Mouse (Mus musculus): Measurements from ENCODE around the gene Zfp975. TPM values are rescaled to one million over a fixed set of nuclear protein-coding genes. Genes with fewer than 3 reads are reported as not detected.
"Not testable (repeated sequence)": the region's sequence is repeated elsewhere in the genome, so short reads cannot be mapped to it uniquely, and the experiment has no call there.

The Zfp975 gene
- polyA plus RNA-seq (2015; fragmentation: Nextera tagmentation; extraction: Ambion mirVana): 9.1 and 10.0 TPM in 2 replicates

DNA sequence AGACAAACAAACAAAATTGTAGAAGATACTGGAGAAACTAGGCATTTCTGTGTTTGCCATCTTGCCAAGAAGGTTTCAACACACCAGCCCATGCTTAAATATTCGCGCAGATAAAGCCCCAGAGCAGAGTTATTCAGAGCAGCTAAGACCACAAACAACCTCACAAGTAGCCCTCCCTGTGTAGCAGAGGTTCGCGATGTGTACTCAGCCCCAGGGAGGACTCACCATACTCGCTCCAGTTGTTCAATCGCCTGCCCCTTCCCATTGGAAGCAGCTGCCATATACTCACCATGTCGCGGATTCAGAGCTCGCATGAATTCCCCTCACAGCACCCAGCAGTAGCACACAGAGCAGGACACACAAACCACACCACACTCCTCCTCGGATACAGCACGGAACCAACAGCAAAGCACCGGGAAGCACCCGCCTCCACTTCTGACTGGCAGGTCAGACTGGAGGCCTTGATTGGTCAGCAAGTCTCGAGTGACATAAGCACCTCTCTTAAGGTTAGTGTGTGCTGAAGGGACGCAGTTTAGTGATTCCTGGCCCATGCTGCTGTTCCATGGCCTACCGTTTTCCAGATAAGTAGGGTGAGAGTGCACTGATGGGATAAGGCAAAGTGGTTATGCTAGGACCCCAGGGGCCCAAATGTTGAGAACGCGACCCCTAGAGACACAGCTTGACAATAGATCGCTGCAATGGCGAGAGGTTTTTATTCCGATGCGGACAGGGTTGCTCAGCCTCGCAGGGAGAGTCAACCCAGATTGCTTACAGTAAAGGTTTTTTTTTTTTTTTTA lies at the start of gene Zfp975:
Gene Zfp975 (minus strand): TSS at position 381 of the 797 bp plus-strand sequence.
- H3K27ac ChIP-seq: peak within 1 kb of the TSS; percentile 65; the same call in 1 of the 2 replicates

GRCm38 (mm10) chr7:42738536-42739210 lies 46.1 kb upstream of the Zfp975 start:
- Histone ChIP-seq H3K27ac (no peak overlapping the region), H3K4me1 (no peaks in the 10 kb centered on the region), H3K4me2 (replicated peaks) (no peak overlapping the region), H3K9ac (no peak overlapping the region), H3K27me3 (no peaks in the 10 kb centered on the region), H3K36me3 (no peaks in the 10 kb centered on the region), H3K9me3 (peaks cover 17% of the 10 kb centered on the region), H3K4me3 (no peak overlapping the region)
- WGBS: 87% methylated on average over 10 of the region's 10 CpGs
- no peak for ATAC-seq (ENCODE audit: low FRiP score, low read depth)

More for the DNA sequence above, at the start of gene Zfp975:
- under 1% methylated on average over 23 of the region's 23 CpGs for WGBS
- H3K4me1 ChIP-seq, H3K36me3 ChIP-seq, H3K9me3 ChIP-seq, H3K27me3 ChIP-seq: not testable (repeated sequence)
- Histone ChIP-seq H3K4me3 (peak within 1 kb of the TSS; percentile 57), H3K9ac (peak within 1 kb of the TSS; percentile 72), H3K4me2 (replicated peaks) (peak within 1 kb of the TSS; percentile 62)
- peak; percentile 100 for ATAC-seq (ENCODE audit: low FRiP score, low read depth)

DNA sequence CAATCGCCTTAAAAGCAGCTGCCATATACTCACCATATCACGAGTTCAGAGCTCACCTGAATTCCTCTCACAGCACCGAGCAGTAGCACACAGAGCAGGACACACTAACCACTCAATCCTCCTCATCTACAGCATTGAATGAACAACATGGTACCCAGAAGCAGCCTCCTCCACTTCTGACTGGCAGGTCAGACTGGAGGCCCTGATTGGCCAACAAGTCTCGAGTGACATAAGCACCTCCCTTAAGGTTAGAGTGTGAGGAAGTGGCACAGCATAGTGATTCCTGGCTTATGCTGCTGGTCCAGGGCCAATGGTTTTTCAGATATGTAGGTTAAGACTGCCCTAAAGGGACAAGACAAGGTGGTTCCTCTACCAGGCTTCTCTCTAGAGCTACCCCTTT lies 34.4 kb upstream of the Zfp975 start, which contains the start of gene Gm17067:
Gene Gm17067 (minus strand): TSS at position 101 of the 400 bp plus-strand sequence.
- 84% methylated on average over 4 of the region's 4 CpGs for WGBS
- H3K9ac ChIP-seq: not testable (repeated sequence)

GRCm38 (mm10) chr7:42693251-42693650 lies 709 bp upstream of the Zfp975 start:
- H3K9ac ChIP-seq: peak overlapping the region; percentile 72
- not testable (repeated sequence) for H3K27me3 ChIP-seq; ATAC-seq (ENCODE audit: low FRiP score, low read depth); H3K36me3 ChIP-seq; H3K9me3 ChIP-seq; H3K27ac ChIP-seq; H3K4me1 ChIP-seq
- peak overlapping the region; percentile 62 for H3K4me2 ChIP-seq (replicated peaks)
- 3% methylated on average over 4 of the region's 4 CpGs for WGBS
- peak overlapping the region; percentile 57 for H3K4me3 ChIP-seq

More for the DNA sequence above, 34.4 kb upstream of the Zfp975 start, which contains the start of gene Gm17067:
- not testable (repeated sequence) for H3K27ac ChIP-seq; ATAC-seq (ENCODE audit: low FRiP score, low read depth); H3K4me1 ChIP-seq; H3K4me3 ChIP-seq; H3K27me3 ChIP-seq; H3K4me2 ChIP-seq (replicated peaks); H3K36me3 ChIP-seq
- peaks cover 17% of the 10 kb centered on the region; the same call in 1 of the 2 replicates for H3K9me3 ChIP-seq

DNA sequence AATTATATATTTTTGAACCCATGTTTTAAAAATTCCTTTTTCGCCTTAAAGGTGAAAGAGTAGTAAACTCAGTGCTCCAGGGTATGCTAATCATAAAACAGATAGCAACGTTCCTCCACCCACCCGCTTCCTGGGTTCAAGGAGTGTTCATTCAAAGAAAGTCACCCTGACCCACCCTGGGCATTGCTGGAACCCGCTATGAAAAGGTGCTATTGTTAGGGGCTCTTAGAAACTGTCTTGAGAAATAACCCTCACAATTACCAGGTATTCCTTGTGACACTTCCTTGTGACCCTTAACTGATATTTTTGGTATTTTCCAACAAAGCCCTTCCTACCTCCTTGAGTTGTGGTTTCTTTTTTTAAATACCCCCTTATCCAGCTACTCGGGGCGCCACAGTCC lies 12.5 kb downstream of the Zfp975 start:
- not testable (repeated sequence) for H3K36me3 ChIP-seq; H3K4me1 ChIP-seq; H3K4me3 ChIP-seq; H3K27ac ChIP-seq; H3K27me3 ChIP-seq; ATAC-seq (ENCODE audit: low FRiP score, low read depth); H3K4me2 ChIP-seq (replicated peaks); H3K9ac ChIP-seq
- WGBS: 92% methylated on average over 6 of the region's 6 CpGs
- peaks cover 30% of the 10 kb centered on the region for H3K9me3 ChIP-seq

- H3K4me3 ChIP-seq; ATAC-seq (ENCODE audit: low FRiP score, low read depth); H3K4me1 ChIP-seq; H3K27ac ChIP-seq; H3K9ac ChIP-seq; H3K4me2 ChIP-seq (replicated peaks); H3K36me3 ChIP-seq; H3K27me3 ChIP-seq: not testable (repeated sequence)
- peaks cover 28% of the 10 kb centered on the region for H3K9me3 ChIP-seq
These were observed 12.9 kb downstream of the Zfp975 start for GRCm38 (mm10) chr7:42679646-42680045.

DNA sequence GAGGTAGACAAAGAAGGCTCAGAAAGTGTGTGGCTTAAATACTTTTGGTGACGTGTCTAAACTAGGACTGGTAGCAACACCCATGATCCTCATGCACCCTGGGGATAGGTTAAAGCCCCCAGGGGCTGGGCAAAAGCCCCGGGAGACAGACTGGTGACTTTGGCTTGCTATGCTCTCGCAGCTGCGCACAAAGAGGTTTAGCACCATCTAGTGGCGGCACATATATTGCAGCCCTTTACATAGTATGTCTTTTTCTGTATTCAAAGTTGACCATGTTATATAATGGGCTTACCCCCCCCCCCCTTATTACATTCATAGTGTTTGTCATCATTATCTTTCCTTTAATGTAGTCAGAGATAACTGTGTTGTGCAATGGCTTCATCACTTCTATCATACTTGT lies 32.4 kb downstream of the Zfp975 start:
- ATAC-seq (ENCODE audit: low FRiP score, low read depth); H3K9ac ChIP-seq; H3K27ac ChIP-seq; H3K4me1 ChIP-seq; H3K4me3 ChIP-seq; H3K27me3 ChIP-seq; H3K4me2 ChIP-seq (replicated peaks): not testable (repeated sequence)
- peaks cover 36% of the 10 kb centered on the region for H3K9me3 ChIP-seq
- H3K36me3 ChIP-seq: peaks cover 49% of the 10 kb centered on the region
- 77% methylated on average over 5 of the region's 5 CpGs for WGBS

GRCm38 (mm10) chr7:42655211-42655610 lies 37.3 kb downstream of the Zfp975 start:
- not testable (repeated sequence) for H3K27ac ChIP-seq; H3K4me3 ChIP-seq; H3K27me3 ChIP-seq; H3K9ac ChIP-seq; ATAC-seq (ENCODE audit: low FRiP score, low read depth); H3K4me1 ChIP-seq; H3K36me3 ChIP-seq; H3K4me2 ChIP-seq (replicated peaks)
- 83% methylated on average over 2 of the region's 2 CpGs for WGBS
- peaks cover 19% of the 10 kb centered on the region for H3K9me3 ChIP-seq

GRCm38 (mm10) chr7:42643120-42643620 lies 49.4 kb downstream of the Zfp975 start:
- H3K27me3 ChIP-seq; H3K4me1 ChIP-seq; H3K36me3 ChIP-seq; ATAC-seq (ENCODE audit: low FRiP score, low read depth); H3K9me3 ChIP-seq; H3K27ac ChIP-seq; H3K9ac ChIP-seq: not testable (repeated sequence)
- Histone ChIP-seq H3K4me2 (replicated peaks) (peak overlapping the region; percentile 56), H3K4me3 (peak overlapping the region; percentile 47)
- 23% methylated on average over 3 of the region's 3 CpGs for WGBS

DNA sequence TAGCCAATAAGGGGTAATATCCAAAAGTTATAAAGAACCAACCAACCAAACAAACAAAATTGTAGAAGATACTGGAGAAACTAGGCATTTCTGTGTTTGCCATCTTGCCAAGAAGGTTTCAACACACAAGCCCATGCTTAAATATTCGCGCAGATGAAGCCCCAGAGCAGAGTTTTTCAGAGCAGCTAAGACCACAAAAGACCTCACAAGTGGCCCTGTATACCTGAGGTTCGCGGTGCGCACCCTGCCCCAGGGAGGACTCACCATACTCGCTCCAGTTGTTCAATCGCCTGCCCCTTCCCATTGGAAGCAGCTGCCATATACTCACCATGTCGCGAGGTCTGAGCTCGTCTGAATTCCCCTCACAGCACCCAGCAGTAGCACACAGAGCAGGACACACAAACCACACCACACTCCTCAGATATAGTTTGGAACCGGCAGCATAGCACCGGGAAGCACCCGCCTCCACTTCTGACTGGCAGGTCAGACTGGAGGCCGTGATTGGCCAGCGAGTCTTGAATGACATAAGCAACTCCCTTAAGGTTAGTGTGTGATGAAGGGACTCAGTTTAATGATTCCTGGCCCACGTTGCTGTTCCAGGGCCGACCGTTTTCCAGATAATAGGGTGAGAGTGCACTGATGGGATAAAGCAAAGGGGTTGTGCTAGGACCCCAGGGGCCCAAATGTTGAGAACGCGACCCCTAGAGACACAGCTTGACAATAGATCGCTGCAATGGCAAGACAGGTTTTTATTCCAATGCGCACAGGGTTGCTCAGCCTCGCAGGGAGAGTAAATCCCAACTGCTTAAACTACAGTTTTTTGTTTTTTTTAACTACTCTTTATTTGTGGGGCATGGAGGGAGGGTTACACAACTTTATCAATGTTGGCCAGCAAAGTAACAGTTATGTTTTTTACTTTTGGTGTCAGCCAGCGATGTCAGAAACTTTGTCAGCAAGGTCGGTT lies 50.1 kb downstream of the Zfp975 start, which contains the start of gene Zfp976:
Gene Zfp976 (minus strand): TSS at position 437 of the 964 bp plus-strand sequence.
- not testable (repeated sequence) for H3K4me1 ChIP-seq
- peak within 1 kb of the TSS; percentile 54; the same call in 1 of the 2 replicates for H3K9ac ChIP-seq
- ATAC-seq (ENCODE audit: low FRiP score, low read depth): peak; percentile 97

GRCm38 (mm10) chr7:42631031-42631430 lies 61.5 kb downstream of the Zfp975 start:
- not testable (repeated sequence) for H3K36me3 ChIP-seq; ATAC-seq (ENCODE audit: low FRiP score, low read depth); H3K4me1 ChIP-seq; H3K4me2 ChIP-seq (replicated peaks); H3K9ac ChIP-seq; H3K27me3 ChIP-seq; H3K4me3 ChIP-seq; H3K27ac ChIP-seq
- peaks cover 19% of the 10 kb centered on the region; the same call in 1 of the 2 replicates for H3K9me3 ChIP-seq

More for the DNA sequence above, 50.1 kb downstream of the Zfp975 start, which contains the start of gene Zfp976:
- H3K27ac ChIP-seq, H3K27me3 ChIP-seq, H3K9me3 ChIP-seq, H3K36me3 ChIP-seq: not testable (repeated sequence)
- Histone ChIP-seq H3K4me2 (replicated peaks) (peak within 1 kb of the TSS; percentile 56), H3K4me3 (peak within 1 kb of the TSS; percentile 47)
- 3% methylated on average over 25 of the region's 25 CpGs for WGBS

Data from limb, embryonic 13.5 days (tissue).